Mouse (Mus musculus): ENCODE measurements around the gene Samd13.

Gene Samd13

DNA sequence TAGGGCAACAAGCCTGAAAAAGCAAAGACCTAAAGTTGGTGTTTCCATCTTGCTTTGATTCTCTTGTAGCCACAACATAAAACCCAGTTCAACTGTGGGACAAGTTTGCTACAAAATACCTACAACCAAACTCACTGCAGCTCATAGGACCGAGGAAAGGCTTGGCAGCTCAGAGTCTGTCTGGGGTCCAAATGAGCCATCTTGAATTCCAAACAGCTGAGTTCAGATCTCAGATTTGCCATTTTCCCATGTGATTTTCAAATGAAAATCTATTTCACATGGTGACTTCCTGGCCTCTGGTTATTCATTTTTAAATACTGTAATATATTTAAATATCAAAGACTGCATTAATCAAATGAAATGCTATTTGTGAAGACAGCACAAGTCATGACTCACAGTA lies 10.3 kb downstream of the Samd13 start:
- no peak for DNase-seq (ENCODE audit: extremely low spot score, low read depth, low spot score)

DNA sequence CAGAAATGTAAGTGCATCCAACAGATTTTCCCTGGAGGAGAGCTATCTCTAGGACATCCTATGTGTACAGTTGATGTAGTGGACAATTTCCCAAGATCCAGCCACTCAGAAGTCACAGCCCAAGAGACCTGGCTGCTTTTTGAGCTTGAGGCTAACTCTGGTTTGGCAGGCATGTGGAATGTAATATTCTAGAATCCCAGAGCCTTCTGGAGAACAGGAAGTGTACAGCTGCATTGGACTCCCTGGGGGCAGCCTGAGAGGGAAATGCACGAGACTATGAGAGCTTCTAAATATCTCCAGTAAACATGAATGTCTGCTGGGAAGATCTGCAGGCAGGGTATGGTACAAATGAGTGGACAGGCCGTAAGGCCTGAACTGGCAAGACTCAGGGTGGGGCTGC lies 14.3 kb downstream of the Samd13 start:
- DNase-seq (ENCODE audit: extremely low spot score, low read depth, low spot score), result no peak

DNA sequence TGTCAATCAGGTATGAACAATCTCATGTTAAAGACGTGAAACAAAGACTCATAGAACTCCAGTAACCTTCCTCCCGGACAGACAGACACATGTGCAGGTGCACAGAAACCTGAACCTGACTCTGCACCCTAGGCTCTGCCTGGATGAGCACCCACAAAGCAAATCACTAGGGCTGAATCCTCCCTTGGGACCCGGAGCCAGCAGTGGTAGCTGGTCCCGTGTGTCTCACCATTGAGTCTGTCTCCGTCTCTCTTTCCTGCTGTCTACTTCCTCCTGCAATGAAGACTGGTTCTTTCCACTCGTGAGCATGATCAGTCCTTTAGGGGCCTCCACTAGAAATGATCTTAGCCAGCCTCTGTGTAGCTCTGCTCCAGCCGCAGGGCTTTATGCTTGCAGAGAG lies 23.5 kb downstream of the Samd13 start:
- DNase-seq (ENCODE audit: extremely low spot score, low read depth, low spot score), result no peak

DNA sequence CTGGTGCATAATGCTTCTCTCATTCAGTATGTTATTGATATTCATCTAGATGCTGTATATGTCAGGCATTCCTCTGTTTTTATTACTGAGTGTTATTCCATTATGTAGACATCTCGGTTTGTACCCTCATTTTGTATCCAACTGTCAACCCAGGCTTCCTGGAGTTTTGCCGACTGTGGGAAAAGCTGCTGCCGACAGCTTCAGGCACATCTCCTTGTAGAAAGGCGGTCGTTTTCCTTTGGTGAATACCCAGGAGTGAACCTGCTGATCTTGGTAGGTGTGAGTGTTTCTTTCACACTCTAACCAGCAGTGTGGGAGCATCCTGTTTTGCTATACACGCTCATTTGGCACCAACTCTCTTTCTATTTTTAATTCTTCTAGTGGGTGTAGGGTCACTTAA lies 24.4 kb downstream of the Samd13 start:
- no peak for DNase-seq (ENCODE audit: extremely low spot score, low read depth, low spot score)

DNA sequence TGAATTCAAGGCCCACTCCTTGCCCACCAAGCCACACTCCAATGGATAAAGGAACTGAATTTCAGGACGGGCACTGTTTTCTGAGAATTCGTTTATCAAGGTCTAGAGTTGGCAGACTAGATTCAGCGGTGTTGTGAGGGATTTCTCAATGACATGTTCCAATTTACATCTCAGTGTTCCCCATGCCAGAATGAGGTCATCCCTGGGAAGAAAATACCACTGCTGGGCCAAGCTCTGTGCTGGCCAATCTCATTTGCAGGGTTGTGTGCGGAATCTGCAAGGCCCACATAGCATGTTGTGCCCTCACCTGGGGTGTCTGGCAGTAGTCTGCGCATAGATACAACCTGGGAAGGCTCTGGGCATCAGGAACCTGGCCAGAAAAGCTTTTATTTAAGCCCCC lies 26.1 kb downstream of the Samd13 start:
- DNase-seq (ENCODE audit: extremely low spot score, low read depth, low spot score), result no peak

DNA sequence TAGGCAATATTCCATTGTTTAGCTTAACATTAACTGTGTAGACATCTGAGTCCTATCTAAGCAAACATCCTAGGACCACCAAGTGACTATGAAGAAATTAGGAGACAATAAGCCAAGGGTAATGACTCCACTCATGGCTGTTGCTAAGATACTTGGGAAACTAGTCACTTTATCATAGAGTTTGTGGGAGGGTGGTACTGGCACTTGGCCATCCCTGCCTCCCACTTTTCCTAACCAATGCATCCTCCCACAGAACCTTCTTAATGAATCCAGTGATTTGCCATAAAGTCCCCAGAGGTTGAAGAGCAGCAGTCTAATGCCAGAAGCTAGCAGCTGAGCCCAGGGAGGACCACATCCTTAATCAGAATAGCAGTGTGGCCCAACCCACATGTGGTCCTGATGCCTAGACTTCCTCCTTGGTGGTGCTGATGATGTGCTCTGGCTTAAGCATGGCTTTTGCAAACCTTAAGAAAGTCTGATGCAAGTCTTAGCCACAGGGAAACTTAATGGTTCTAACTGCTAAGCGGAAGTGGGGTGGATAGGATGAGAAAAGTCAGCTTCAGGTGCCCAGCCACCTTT lies 27.2 kb downstream of the Samd13 start:
- DNase-seq (ENCODE audit: extremely low spot score, low read depth, low spot score), result no peak

DNA sequence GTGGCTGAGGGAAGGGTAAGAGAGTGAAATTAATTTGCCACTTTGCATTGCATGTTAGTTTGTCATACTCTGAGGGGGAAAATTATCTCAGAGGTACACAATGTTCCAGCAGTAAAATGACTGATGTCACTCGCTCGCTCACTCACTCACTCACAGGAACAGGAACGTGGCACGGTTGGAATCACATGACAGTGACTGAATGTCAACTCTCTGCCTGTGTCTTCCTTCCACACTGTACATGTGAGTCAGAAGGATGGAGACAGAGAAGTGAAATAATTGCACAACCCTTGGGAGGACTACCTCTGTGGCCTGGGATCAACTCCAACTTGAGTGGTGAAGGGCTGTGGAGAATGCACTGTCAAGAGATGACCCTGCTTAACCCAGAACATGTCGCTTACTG lies 28.0 kb downstream of the Samd13 start:
- DNase-seq (ENCODE audit: extremely low spot score, low read depth, low spot score), result no peak

DNA sequence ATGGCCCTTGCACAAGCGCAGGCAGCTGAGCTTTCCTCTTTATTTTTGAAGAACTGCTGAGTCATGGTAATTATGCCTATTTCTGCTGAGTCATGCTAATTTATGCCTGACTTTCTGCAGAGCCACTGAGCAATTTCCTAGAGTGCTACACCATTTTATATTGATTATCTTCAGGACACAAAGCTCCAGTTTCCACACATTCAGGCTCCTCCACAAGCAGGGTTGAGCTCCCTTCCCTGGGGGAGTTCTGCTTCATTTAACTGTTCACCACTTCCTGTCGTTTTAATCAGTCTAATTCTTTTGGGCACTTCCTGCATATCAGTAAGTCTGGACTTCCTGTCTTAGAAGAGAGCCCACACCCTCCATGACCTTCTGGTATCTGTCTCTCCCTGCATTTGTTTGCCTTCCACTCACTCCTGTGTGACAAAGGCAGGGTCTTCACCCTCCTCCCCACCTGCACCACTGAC lies 30.2 kb downstream of the Samd13 start:
- no peak for DNase-seq (ENCODE audit: extremely low spot score, low read depth, low spot score)

DNA sequence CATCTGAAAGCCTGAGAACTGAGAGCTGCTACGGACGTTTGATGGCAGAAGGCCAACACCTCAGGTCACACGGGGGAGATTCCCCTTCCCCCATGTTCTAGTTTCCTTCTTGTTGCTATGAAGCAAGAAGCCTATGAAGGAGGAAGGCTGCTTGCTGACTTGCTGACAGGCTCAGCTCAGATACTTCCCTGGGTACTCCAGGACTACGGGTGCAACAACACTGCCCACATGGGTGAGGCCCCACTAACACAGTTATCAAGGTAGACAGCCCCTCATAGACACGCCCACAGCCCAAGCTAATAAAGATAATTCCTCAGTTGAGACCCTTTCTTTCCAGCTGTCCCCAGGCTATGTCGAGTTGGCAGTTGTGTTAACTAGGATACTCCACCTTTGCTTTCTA lies 31.7 kb downstream of the Samd13 start:
- no peak for DNase-seq (ENCODE audit: extremely low spot score, low read depth, low spot score)

DNA sequence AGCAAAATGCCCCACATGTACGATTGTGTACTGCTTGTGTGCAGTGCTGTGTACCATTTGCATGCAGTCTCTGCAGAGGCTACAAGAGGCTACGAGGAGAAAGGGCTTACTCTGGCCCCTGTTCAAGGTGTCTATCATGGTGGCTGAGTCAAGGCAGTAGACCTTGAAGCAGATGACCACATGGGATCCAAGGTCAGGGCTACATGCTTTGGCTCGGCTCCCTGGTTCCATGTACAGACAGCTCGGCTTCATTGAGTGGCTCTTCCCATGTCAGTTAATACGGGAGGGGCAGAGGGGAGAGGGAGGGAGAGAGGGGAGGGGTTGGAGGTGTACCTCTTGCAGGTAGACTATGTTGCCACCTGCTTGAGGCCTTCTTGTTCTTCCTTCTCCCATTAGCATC lies 33.0 kb downstream of the Samd13 start:
- DNase-seq (ENCODE audit: extremely low spot score, low read depth, low spot score), result no peak

DNA sequence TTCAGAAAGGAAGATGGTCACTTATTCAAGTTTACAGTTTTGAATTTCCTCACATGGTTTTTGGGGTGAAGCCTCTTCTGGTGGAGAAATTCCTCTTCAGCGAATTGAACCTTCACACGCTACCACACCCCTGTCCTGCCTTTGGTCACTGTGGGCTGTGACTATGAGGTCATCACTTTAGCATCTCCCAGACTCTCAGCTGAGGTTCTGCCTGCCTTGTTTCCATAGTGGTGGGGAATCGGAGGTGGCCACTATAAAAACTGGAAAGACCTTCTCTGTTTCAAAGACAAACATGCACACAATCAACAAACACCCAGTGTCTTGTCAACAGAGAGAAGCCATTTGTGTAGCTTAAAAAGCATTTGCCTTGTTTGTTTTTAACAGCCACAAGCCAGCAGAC lies 34.2 kb downstream of the Samd13 start, which contains the start of gene 4930503B20Rik:
TSS of gene 4930503B20Rik (minus strand) at position 101 of the 400 bp plus-strand sequence.
- no peak for DNase-seq (ENCODE audit: extremely low spot score, low read depth, low spot score)

DNA sequence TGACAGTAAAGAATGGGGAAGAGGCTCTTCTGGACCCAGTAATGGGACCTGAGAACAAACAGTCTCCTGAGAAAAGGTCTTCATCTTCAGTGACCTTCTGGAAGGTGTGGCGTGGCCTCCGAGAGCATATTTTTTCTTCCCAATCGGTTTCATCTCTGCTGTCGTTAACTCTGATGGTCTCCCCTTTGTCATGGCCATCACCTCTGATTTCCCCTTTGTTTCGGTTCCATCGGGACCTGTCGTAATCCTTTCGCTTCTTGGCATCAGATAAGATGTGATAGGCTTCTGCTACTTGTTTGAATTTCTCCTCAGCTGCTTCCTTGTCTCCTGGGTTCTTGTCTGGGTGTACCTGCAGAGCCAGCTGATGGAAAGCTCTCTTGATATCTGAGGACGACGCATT lies 34.7 kb downstream of the Samd13 start:
- DNase-seq (ENCODE audit: extremely low spot score, low read depth, low spot score), result no peak

DNA sequence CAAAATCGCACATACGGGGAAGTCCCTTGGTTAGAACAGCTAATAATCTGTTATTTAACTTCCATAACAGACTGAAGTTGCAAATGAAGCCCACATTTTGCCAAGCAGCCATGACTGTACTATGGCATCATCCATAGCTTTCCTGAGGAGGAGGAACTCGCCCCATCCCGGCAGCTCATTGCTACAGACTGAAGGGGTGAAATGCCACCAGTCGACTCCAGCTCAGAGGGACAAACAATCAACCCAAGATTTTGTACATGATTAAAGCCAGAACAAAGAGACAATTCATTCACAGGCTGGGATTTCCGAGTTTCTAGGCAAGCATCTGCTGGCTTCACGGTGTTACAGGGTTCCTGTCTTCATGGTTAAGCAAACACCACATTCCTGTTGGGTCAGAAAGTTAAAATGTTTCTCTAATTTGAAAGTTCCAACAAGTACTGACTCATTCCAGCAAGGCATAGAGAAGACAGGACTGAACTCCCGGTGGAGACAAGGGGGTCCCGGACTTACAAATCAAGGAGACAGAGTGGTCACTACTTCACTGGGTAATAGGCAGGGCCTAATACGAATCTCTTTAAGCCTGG lies 36.0 kb downstream of the Samd13 start:
- no peak for DNase-seq (ENCODE audit: extremely low spot score, low read depth, low spot score)

DNA sequence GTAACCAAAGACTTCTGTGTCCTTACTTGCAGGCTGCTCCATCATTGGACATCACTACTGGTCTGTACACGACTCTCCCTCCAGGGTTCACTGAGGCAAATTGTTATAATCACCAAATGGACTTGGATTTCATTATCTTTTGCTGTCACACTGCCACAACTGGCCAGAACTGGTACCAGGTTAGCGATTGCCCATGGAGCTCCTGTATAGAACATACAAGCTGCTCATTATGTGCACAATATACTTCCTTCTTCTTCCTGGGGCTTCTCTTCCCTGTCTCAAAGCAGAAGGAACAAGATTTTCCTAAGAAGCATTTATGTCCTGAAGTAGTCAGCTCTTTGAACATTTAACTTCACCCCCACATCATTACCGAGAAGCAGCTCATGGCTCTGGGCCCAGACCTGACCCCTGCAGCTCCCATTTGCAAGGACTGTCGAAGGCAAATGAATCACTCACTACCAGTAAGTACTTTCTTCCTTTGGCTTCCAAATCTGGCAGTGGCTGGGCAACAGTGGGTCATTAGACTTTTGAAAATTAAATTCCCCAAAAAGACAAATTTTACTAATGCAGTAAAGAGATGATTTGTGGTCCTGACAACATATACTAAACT lies 43.5 kb downstream of the Samd13 start:
- no peak for DNase-seq (ENCODE audit: extremely low spot score, low read depth, low spot score)

DNA sequence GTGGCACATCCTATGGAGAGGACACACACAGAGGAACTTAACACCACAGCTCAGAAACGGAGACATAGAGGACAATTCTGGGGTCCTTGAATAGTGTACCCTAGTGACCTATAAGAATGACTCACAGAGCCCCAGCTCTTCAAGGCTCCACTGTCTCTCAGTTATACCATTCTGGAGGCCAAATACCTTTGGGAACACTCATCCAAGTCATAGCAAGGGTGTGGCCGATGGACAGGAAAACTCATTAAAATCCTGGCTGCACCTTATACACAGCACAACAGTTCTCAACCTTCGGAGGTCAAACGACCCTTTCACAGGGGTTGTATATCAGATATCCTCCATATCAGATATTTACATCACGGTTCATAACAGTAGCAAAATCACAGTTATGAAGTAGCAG lies 52.9 kb downstream of the Samd13 start:
- no peak for DNase-seq (ENCODE audit: extremely low spot score, low read depth, low spot score)

DNA sequence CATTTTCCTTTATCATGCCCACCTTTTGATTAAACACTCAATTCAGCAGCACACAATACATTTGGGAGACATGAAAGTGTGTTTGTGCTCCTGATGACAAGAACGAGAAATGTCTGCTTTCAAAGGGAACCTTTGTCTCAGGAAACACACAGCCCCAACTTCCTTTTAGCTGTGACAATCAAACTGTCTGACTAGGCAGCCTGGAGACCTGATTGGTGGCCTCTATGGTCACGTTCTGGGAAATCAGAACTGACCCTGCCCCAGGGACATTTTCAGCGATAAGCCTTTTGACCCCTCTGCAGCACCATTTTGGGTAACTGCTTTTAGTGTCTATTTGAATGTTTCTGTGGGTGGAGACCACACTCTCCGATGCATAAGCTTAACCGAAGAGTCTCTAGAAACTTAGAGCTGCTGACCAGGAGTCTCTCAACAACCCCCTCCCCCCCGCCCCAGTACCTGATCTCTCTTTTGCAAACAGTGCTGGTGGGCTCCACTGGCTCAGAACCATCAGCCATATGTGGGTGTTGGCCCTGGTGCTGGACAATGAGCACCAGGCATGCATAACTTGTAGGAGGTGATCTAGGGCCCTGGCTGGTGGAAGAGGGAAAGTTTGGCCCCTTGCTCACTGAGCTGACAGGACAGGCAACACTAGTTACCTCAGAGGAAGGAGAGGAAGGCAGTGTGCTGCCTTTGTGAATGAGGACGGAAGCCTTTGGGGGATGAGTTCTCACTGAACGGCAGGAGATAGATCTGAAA lies 57.0 kb downstream of the Samd13 start:
- no peak for DNase-seq (ENCODE audit: extremely low spot score, low read depth, low spot score)

DNA sequence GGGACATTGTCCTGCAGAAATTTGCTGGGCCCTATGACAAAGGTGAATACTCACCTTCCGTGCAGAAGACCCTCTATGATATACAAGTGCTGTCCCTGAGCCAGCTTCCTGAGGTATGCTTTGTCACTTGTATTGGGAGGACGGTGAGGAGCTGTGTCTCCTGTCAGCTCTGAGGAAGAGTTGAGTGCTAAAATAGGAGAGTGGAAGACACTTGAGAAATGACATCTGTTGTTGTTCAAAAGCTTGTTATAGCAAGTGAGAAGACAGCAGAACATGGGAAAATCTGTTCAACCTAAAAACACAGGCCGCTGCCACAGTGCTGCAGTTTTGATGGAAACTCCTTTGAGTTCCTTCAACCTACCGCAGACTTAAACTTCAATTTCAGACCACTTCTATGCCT lies 59.6 kb downstream of the Samd13 start:
- DNase-seq (ENCODE audit: extremely low spot score, low read depth, low spot score), result no peak

DNA sequence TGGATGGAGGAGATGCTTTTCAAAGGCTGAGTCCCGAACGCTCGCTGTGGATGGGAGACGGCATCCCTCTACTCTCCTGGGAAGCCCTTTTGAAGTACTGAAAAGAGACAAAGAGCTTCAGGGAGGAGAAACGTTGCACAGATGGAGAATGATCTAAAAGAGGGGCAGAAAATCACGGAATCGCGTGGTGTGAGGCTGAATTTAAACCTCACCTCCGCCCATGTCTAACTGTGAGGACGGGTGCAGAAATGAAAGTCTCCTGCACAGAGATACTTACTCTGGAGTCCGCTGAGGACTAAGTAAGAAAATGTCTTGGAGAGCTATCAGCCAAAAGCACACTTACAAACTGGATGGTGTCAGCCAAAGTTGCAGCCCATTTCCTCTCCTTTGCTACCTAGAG lies 63.4 kb downstream of the Samd13 start:
- DNase-seq (ENCODE audit: extremely low spot score, low read depth, low spot score), result no peak

DNA sequence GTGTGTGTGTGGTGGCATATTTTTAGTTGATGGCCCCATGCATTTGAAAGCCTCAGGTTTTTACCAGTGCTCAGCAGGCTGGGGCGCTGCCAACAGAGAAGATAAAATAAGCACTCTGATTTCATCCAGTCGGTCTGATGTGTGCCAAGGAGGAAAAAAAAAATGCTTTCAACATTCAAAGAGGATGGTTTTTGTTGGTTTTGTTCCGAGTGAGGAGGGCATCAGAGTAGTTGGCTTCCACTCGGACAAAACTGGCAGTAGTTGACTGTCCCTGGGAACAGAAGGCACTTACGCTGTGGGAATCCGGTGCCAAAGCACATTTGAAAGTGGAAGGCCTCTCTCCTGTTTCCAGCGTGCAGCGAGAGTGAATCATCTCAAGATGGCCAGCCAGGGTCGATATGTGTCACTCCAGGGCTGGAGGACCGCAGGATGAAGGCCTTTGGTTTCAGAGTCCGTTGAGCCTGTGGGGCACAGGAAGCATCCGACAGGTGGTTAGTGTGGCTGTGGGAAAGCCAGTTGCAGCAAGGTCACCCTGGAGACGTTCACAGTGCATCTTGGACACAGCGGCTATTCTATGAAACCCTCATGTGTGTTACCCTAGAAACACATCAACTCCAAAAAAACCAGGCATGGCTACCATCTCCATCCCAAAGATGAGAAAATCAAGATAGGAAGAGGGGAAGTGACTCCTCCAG lies 64.7 kb downstream of the Samd13 start:
- DNase-seq (ENCODE audit: extremely low spot score, low read depth, low spot score), result no peak

DNA sequence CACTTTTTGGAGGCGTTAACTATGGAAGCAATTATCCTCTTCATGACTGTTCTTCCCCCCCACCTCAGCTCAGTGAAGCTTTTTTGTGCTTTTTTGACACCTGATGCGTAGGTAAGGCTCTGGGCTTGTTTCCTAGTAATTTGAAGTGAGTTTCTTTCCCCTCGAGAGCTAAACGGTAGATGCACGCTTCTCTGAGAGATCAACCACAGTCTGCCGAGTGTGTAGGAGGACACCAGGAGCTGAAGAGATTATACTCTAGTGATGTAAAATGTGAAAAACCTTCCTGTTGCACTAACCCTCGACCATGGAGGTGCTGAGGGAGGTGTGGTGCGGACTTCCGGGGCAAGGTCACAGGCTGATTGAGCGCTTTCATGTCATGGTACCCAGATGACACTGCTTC lies 65.3 kb downstream of the Samd13 start:
- no peak for DNase-seq (ENCODE audit: extremely low spot score, low read depth, low spot score)

DNA sequence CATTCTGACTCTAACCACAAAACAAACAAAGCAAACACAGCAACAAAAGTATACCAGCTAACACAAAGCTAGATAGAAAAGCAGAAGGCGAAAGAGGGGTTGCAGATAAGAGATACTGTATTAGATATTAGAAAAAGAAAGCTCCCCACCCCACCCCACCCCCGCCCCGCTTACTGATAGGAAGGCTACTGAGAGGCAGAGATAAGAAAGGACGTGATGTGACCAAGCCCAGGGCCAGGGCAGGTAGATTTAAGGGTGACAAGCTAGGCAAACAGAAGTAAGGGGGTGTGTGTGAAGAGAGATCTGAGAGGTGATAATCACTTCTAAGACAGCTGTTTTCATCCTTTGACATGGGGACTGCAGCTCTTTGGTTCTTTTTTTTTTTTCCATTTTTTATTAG lies 67.0 kb downstream of the Samd13 start:
- no peak for DNase-seq (ENCODE audit: extremely low spot score, low read depth, low spot score)

Data from hindlimb bud, embryonic 11.5 days (tissue).